In genomic region chr2:90624339-90624738, GRCm38 (mm10) we compare ENCODE assay signal across 8 mouse cellular contexts. TPM values are rescaled to one million over a fixed set of nuclear protein-coding genes. Genes with fewer than 3 reads are reported as not detected.
DNase-seq lines count a peak whose midpoint lies in the region; ATAC-seq lines count a peak whose summit lies in the region.

No protein-coding gene starts in this region.

- H3K4me3 ChIP-seq in hindbrain, embryonic 16.5 days (ENCODE audit: low read length) = no peak overlapping the region
- H3K4me3 ChIP-seq in hindbrain, embryonic 13.5 days = no peak overlapping the region
- H3K4me3 ChIP-seq in intestine, embryonic 15.5 days (replicated peaks) = no peak overlapping the region

- H3K27ac ChIP-seq in hindbrain, embryonic 16.5 days (ENCODE audit: low read depth, low read length) = no peak overlapping the region
- no peak overlapping the region for H3K27ac ChIP-seq in hindbrain, embryonic 13.5 days
- H3K27ac ChIP-seq in intestine, embryonic 15.5 days = no peak overlapping the region

- peak; percentile 46 to 52 for DNase-seq in adrenal gland, postnatal 36 days
- peak; percentile 40 for DNase-seq in lung, postnatal 36 days
- no peak for DNase-seq in layer of hippocampus, adult 9-10 months (ENCODE audit: low spot score)
- DNase-seq in thymus, postnatal 14 days = no peak
- no peak for DNase-seq in heart, adult 9 months (ENCODE audit: low spot score in 2 of 2)

- H3K9ac ChIP-seq in hindbrain, embryonic 16.5 days (ENCODE audit: low read depth, low read length) = no peak overlapping the region
- H3K9ac ChIP-seq in hindbrain, embryonic 13.5 days = no peak overlapping the region
- H3K9ac ChIP-seq in intestine, embryonic 15.5 days = no peak overlapping the region

- H3K4me1 ChIP-seq in hindbrain, embryonic 16.5 days (ENCODE audit: control insufficient read depth, insufficient read depth, low read depth, low read length) = peaks cover 4% of the 10 kb centered on the region; the same call in 1 of the 2 replicates
- no peaks in the 10 kb centered on the region for H3K4me1 ChIP-seq in hindbrain, embryonic 13.5 days (replicated peaks)
- H3K4me1 ChIP-seq in intestine, embryonic 15.5 days (replicated peaks) = 0 out of 2 replicates have a peak, but pooled peaks cover 6% of the 10 kb centered on the region

- H3K36me3 ChIP-seq in hindbrain, embryonic 16.5 days (ENCODE audit: control insufficient read depth, insufficient read depth, low read length) = no peaks in the 10 kb centered on the region
- H3K36me3 ChIP-seq in hindbrain, embryonic 13.5 days = no peaks in the 10 kb centered on the region
- no peaks in the 10 kb centered on the region for H3K36me3 ChIP-seq in intestine, embryonic 15.5 days

- ATAC-seq in hindbrain, embryonic 16.5 days = peak; percentile 74
- no peak for ATAC-seq in hindbrain, embryonic 13.5 days (ENCODE audit: low FRiP score)
- peak; percentile 67; the same call in 1 of the 2 replicates for ATAC-seq in intestine, embryonic 15.5 days

- no peaks in the 10 kb centered on the region for H3K9me3 ChIP-seq in hindbrain, embryonic 16.5 days (ENCODE audit: control insufficient read depth, low read length)
- no peaks in the 10 kb centered on the region for H3K9me3 ChIP-seq in hindbrain, embryonic 13.5 days
- H3K9me3 ChIP-seq in intestine, embryonic 15.5 days = no peaks in the 10 kb centered on the region

- 29% methylated on average over 4 of the region's 4 CpGs for WGBS in hindbrain, embryonic 16.5 days
- WGBS in hindbrain, embryonic 13.5 days = 36% methylated on average over 4 of the region's 4 CpGs
- 26% methylated on average over 4 of the region's 4 CpGs for WGBS in intestine, embryonic 15.5 days

- no peaks in the 10 kb centered on the region for H3K27me3 ChIP-seq in hindbrain, embryonic 16.5 days (replicated peaks; ENCODE audit: control insufficient read depth, insufficient read depth, low read length)
- no peaks in the 10 kb centered on the region for H3K27me3 ChIP-seq in hindbrain, embryonic 13.5 days
- H3K27me3 ChIP-seq in intestine, embryonic 15.5 days (replicated peaks) = no peaks in the 10 kb centered on the region

- no peak overlapping the region for H3K4me2 ChIP-seq in hindbrain, embryonic 16.5 days (ENCODE audit: low read length)
- H3K4me2 ChIP-seq in hindbrain, embryonic 13.5 days = no peak overlapping the region
- no peak overlapping the region for H3K4me2 ChIP-seq in intestine, embryonic 15.5 days (replicated peaks)

RNA-seq across cellular contexts. Expression of gene Ptprj, which starts 43.9 kb away (rescaled TPM):
- 6.0 and 6.8 TPM in 2 replicates for polyA plus RNA-seq in hindbrain, embryonic 16.5 days (2015; fragmentation: Nextera tagmentation; extraction: Ambion mirVana)
- polyA plus RNA-seq in hindbrain, embryonic 13.5 days (2015; fragmentation: Nextera tagmentation; extraction: Ambion mirVana) = 3.8 and 4.3 TPM in 2 replicates
- 10 to 100 TPM; 16.4 to 22.0 TPM for total RNA-seq in adrenal gland, postnatal 36 days (2021)
- 4.4 and 5.3 TPM in 2 replicates for polyA plus RNA-seq in intestine, embryonic 15.5 days (2015; fragmentation: Nextera tagmentation; extraction: Ambion mirVana)

RNA-seq across cellular contexts. Expression of gene Nup160, which starts 52.7 kb away (rescaled TPM):
- 19.8 and 23.0 TPM in 2 replicates for polyA plus RNA-seq in hindbrain, embryonic 16.5 days (2015; fragmentation: Nextera tagmentation; extraction: Ambion mirVana)
- polyA plus RNA-seq in hindbrain, embryonic 13.5 days (2015; fragmentation: Nextera tagmentation; extraction: Ambion mirVana) = 23.2 and 24.9 TPM in 2 replicates
- 10 to 100 TPM; 29.7 to 32.0 TPM for total RNA-seq in adrenal gland, postnatal 36 days (2021)
- polyA plus RNA-seq in intestine, embryonic 15.5 days (2015; fragmentation: Nextera tagmentation; extraction: Ambion mirVana) = 43.4 and 43.7 TPM in 2 replicates

Comparison
In these comparisons a context has a peak if more than half of its experiments do, and no peak if none do; other contexts are left out.
1. DNase-seq: peak in adrenal gland, postnatal 36 days (2 of 2) and lung, postnatal 36 days (single experiment); none in layer of hippocampus, adult 9-10 months (single experiment), thymus, postnatal 14 days (single experiment) and heart, adult 9 months (0 of 2).